Mouse (Mus musculus): Measurements from ENCODE around the gene Fer1l4. TPM values are rescaled to one million over a fixed set of nuclear protein-coding genes. Genes with fewer than 3 reads are reported as not detected.

Fer1l4 gene
- polyA plus RNA-seq, 1 experiment = not detected

- no peak overlapping the region for H3K27ac ChIP-seq (ENCODE audit: insufficient read depth, low read length)
- H3K36me3 ChIP-seq (ENCODE audit: control insufficient read depth, insufficient read depth, low read length) = peaks cover 52% of the 10 kb centered on the region
- TF ChIP-seq POLR2A (IDR thresholded peaks at IDR 0.05; ENCODE audit: low read depth, low read length) = no peak
- TF ChIP-seq CTCF (IDR thresholded peaks at IDR 0.05; ENCODE audit: extremely low read depth, insufficient read depth, insufficient read length, insufficient replicate concordance) = no peak
- DNase-seq (ENCODE audit: low read depth in 1 of 2, low spot score in 2 of 2) = no peak
- no peak overlapping the region for H3K4me3 ChIP-seq (ENCODE audit: extremely low read depth, insufficient read depth, insufficient read length)
- WGBS = 93% methylated on average over 6 of the region's 6 CpGs
- no peaks in the 10 kb centered on the region for H3K4me1 ChIP-seq (ENCODE audit: control insufficient read depth, insufficient read depth, insufficient read length)
- no peaks in the 10 kb centered on the region for H3K27me3 ChIP-seq (ENCODE audit: control insufficient read depth, insufficient read depth, low read length)
Observed at GRCm38 (mm10) chr2:155987131-155987530, 65.6 kb downstream of the Fer1l4 start.

- Histone ChIP-seq H3K4me1 (ENCODE audit: control insufficient read depth, insufficient read depth, insufficient read length) (no peaks in the 10 kb centered on the region), H3K27ac (ENCODE audit: insufficient read depth, low read length) (no peak overlapping the region), H3K27me3 (ENCODE audit: control insufficient read depth, insufficient read depth, low read length) (no peaks in the 10 kb centered on the region), H3K4me3 (ENCODE audit: extremely low read depth, insufficient read depth, insufficient read length) (no peak overlapping the region), H3K36me3 (ENCODE audit: control insufficient read depth, insufficient read depth, low read length) (peaks cover 43% of the 10 kb centered on the region)
- no peak for DNase-seq (ENCODE audit: low read depth in 1 of 2, low spot score in 2 of 2)
- TF ChIP-seq CTCF (IDR thresholded peaks at IDR 0.05; ENCODE audit: extremely low read depth, insufficient read depth, insufficient read length, insufficient replicate concordance) (no peak), POLR2A (IDR thresholded peaks at IDR 0.05; ENCODE audit: low read depth, low read length) (no peak)
- WGBS = 80% methylated on average over 7 of the region's 7 CpGs
Observed at GRCm38 (mm10) chr2:155985776-155986175, 67.0 kb downstream of the Fer1l4 start.

- peak overlapping the region; percentile 84 for H3K27ac ChIP-seq (ENCODE audit: insufficient read depth, low read length)
- TF ChIP-seq CTCF (IDR thresholded peaks at IDR 0.05; ENCODE audit: extremely low read depth, insufficient read depth, insufficient read length, insufficient replicate concordance) (no peak), POLR2A (IDR thresholded peaks at IDR 0.05; ENCODE audit: low read depth, low read length) (peak; percentile 15; the same call in 1 of the 2 replicates)
- H3K4me3 ChIP-seq (ENCODE audit: extremely low read depth, insufficient read depth, insufficient read length) = peak overlapping the region; percentile 49
- 14% methylated on average over 5 of the region's 5 CpGs for WGBS
- DNase-seq (ENCODE audit: low read depth in 1 of 2, low spot score in 2 of 2) = peak; percentile 58 to 74
- H3K36me3 ChIP-seq (ENCODE audit: control insufficient read depth, insufficient read depth, low read length) = peaks cover 8% of the 10 kb centered on the region
- peaks cover 9% of the 10 kb centered on the region; the same call in 1 of the 2 replicates for H3K4me1 ChIP-seq (ENCODE audit: control insufficient read depth, insufficient read depth, insufficient read length)
- H3K27me3 ChIP-seq (ENCODE audit: control insufficient read depth, insufficient read depth, low read length) = no peaks in the 10 kb centered on the region
Observed at GRCm38 (mm10) chr2:155979328-155979991, 73.3 kb downstream of the Fer1l4 start.

GRCm38 (mm10) chr2:155974087-155974731, 78.5 kb downstream of the Fer1l4 start:
- 47% methylated on average over 14 of the region's 14 CpGs for WGBS
- Histone ChIP-seq H3K27me3 (ENCODE audit: control insufficient read depth, insufficient read depth, low read length) (no peaks in the 10 kb centered on the region), H3K27ac (ENCODE audit: insufficient read depth, low read length) (no peak overlapping the region), H3K4me1 (ENCODE audit: control insufficient read depth, insufficient read depth, insufficient read length) (peaks cover 9% of the 10 kb centered on the region; the same call in 1 of the 2 replicates), H3K36me3 (ENCODE audit: control insufficient read depth, insufficient read depth, low read length) (peaks cover 19% of the 10 kb centered on the region), H3K4me3 (ENCODE audit: extremely low read depth, insufficient read depth, insufficient read length) (no peak overlapping the region)
- TF ChIP-seq CTCF (IDR thresholded peaks at IDR 0.05; ENCODE audit: extremely low read depth, insufficient read depth, insufficient read length, insufficient replicate concordance) = no peak
- no peak for TF ChIP-seq POLR2A (IDR thresholded peaks at IDR 0.05; ENCODE audit: low read depth, low read length)
- DNase-seq (ENCODE audit: low read depth in 1 of 2, low spot score in 2 of 2) = peak in 1 of 2 experiments; percentile 25

- Histone ChIP-seq H3K27me3 (ENCODE audit: control insufficient read depth, insufficient read depth, low read length) (no peaks in the 10 kb centered on the region), H3K4me1 (ENCODE audit: control insufficient read depth, insufficient read depth, insufficient read length) (peaks cover 8% of the 10 kb centered on the region; the same call in 1 of the 2 replicates), H3K36me3 (ENCODE audit: control insufficient read depth, insufficient read depth, low read length) (peaks cover 25% of the 10 kb centered on the region), H3K4me3 (ENCODE audit: extremely low read depth, insufficient read depth, insufficient read length) (no peak overlapping the region), H3K27ac (ENCODE audit: insufficient read depth, low read length) (no peak overlapping the region)
- no peak for DNase-seq (ENCODE audit: low read depth in 1 of 2, low spot score in 2 of 2)
- TF ChIP-seq POLR2A (IDR thresholded peaks at IDR 0.05; ENCODE audit: low read depth, low read length) (no peak), CTCF (IDR thresholded peaks at IDR 0.05; ENCODE audit: extremely low read depth, insufficient read depth, insufficient read length, insufficient replicate concordance) (no peak)
- WGBS = 88% methylated on average over 6 of the region's 6 CpGs
Observed at GRCm38 (mm10) chr2:155973348-155973747, 79.4 kb downstream of the Fer1l4 start.

Other genes starting within 250 kb of the Fer1l4 start
- gene BC029722, start 233.5 kb downstream of the Fer1l4 start, polyA plus RNA-seq (2012; rRNA removed) = 31.9 and 43.7 TPM in 2 replicates
- gene Eif6, start 226.0 kb downstream of the Fer1l4 start, polyA plus RNA-seq (2012; rRNA removed) = 77.0 and 90.7 TPM in 2 replicates
- not detected in 2 replicates for gene Fam83c, start 218.1 kb downstream of the Fer1l4 start, polyA plus RNA-seq (2012; rRNA removed)
- gene Uqcc1, start 122.6 kb downstream of the Fer1l4 start, polyA plus RNA-seq (2012; rRNA removed) = 8.7 and 12.1 TPM in 2 replicates
- gene Gm15557, start 112.2 kb downstream of the Fer1l4 start, polyA plus RNA-seq (2012; rRNA removed) = not detected in 2 replicates
- gene Gdf5, start 107.6 kb downstream of the Fer1l4 start, polyA plus RNA-seq (2012; rRNA removed) = not detected in 2 replicates
- 13.8 and 16.7 TPM in 2 replicates for gene Cep250, start 96.5 kb downstream of the Fer1l4 start, polyA plus RNA-seq (2012; rRNA removed)
- 0.84 and 0.93 TPM in 2 replicates for gene 6430550D23Rik, start 45.0 kb downstream of the Fer1l4 start, polyA plus RNA-seq (2012; rRNA removed)
- gene Ergic3, start 44.9 kb downstream of the Fer1l4 start, polyA plus RNA-seq (2012; rRNA removed) = 119 and 144 TPM in 2 replicates
- 0.74 and 0.90 TPM in 2 replicates for gene Spag4, start 12.2 kb upstream of the Fer1l4 start, polyA plus RNA-seq (2012; rRNA removed)
- gene Cpne1, start 59.0 kb upstream of the Fer1l4 start, polyA plus RNA-seq (2012; rRNA removed) = 92.0 and 124 TPM in 2 replicates
- gene Rbm12, start 59.0 kb upstream of the Fer1l4 start, polyA plus RNA-seq (2012; rRNA removed) = 22.6 and 25.3 TPM in 2 replicates
- gene Gm28036, start 74.1 kb upstream of the Fer1l4 start, polyA plus RNA-seq (2012; rRNA removed) = 1.1 and 1.7 TPM in 2 replicates
- 129 and 151 TPM in 2 replicates for gene Romo1, start 91.1 kb upstream of the Fer1l4 start, polyA plus RNA-seq (2012; rRNA removed)
- gene Nfs1, start 91.2 kb upstream of the Fer1l4 start, polyA plus RNA-seq (2012; rRNA removed) = 27.1 and 48.7 TPM in 2 replicates
- 57.7 and 71.7 TPM in 2 replicates for gene Rbm39, start 127.3 kb upstream of the Fer1l4 start, polyA plus RNA-seq (2012; rRNA removed)
- 10.9 and 17.7 TPM in 2 replicates for gene Phf20, start 143.5 kb upstream of the Fer1l4 start, polyA plus RNA-seq (2012; rRNA removed)